Mouse (Mus musculus) hindbrain, embryonic 10.5 days (tissue): Measurements from ENCODE around the gene Gm20219. TPM values are rescaled to one million over a fixed set of nuclear protein-coding genes. Genes with fewer than 3 reads are reported as not detected.
A peak's percentile ranks its signal among the peaks of the same experiment; 100 is the strongest.

ENCODE experiments used
- DNase-seq: peaks from one replicate; pipeline ENCODE4 v3.0.0-alpha.2; 2017; ENCODE audit warnings: low spot score
- H3K27ac ChIP-seq: fragments of 300-500 bp; sonication (generic); 2 replicates; pipeline ENCODE4 v1.5.1; 2016; ENCODE audit warnings: mild to moderate bottlenecking, moderate library complexity
- H3K27me3 ChIP-seq: fragments of 300-500 bp; sonication (generic); 2 replicates; pipeline ENCODE4 v1.6.1; 2016; ENCODE audit warnings: mild to moderate bottlenecking; ENCODE audit not compliant: poor library complexity, insufficient read depth, severe bottlenecking
- H3K36me3 ChIP-seq: fragments of 300-500 bp; sonication (generic); 2 replicates; pipeline ENCODE4 v1.6.1; 2016; ENCODE audit warnings: mild to moderate bottlenecking, moderate library complexity
- H3K4me1 ChIP-seq: fragments of 300-500 bp; sonication (generic); replicated peaks from 2 replicates; pipeline ENCODE4 v1.6.1; 2016; ENCODE audit warnings: mild to moderate bottlenecking
- H3K4me3 ChIP-seq: fragments of 300-500 bp; sonication (generic); 2 replicates; pipeline ENCODE4 v1.5.1; 2016; ENCODE audit warnings: mild to moderate bottlenecking, moderate library complexity
- H3K9me3 ChIP-seq: fragments of 300-500 bp; sonication (generic); 2 replicates; pipeline ENCODE4 v1.6.1; 2016; ENCODE audit warnings: mild to moderate bottlenecking, moderate library complexity
- WGBS: fragments of 180-500 bp; shearing (Covaris S2); methylation state at CpG from one replicate; pipeline ENCODE4 v1.1.7; 2016; 5-methylcytosine and 5-hydroxymethylcytosine counted together
- polyA plus RNA-seq: library from polyadenylated mRNA; unstranded; fragments of >200 nt; fragmentation: Nextera tagmentation; extraction: Ambion mirVana; gene quantifications from 2 replicates; pipeline ENCODE4 v1.2.1, GENCODE M21; 2016

The Gm20219 gene
- 0.30 and 0.92 TPM in 2 replicates for polyA plus RNA-seq

DNA sequence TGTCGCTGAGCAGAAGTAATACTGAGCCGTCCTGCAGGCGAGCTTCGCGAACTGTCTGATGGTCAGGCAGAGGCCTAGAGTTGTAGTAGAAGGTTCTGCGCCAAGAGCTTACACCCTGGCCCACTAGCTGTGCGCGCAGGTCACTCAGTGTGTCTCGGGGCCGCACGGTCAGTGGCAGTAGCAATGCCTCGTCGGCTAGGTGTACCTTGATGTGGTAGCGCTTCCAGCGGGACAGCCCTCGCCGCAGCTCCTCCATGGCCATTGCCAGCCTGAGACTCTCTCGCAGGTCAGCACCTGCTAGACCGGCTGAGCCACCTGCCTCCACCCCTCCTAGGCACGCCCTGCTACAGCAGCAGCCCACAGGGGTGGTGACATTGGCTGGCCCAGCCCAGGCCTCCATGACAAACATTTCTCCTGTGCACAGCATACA, at the start of gene Gm20219:
Gene Gm20219 (minus strand): TSS at position 266 of the 430 bp plus-strand sequence.
- Histone ChIP-seq H3K36me3 (no peaks in the 10 kb centered on the region), H3K4me3 (no peak within 1 kb of the TSS), H3K27ac (no peak within 1 kb of the TSS), H3K27me3 (no peaks in the 10 kb centered on the region), H3K9me3 (no peaks in the 10 kb centered on the region), H3K4me1 (peaks cover 33% of the 10 kb centered on the region)
- 74% methylated on average over 20 of the region's 20 CpGs for WGBS
- no peak for DNase-seq

DNA sequence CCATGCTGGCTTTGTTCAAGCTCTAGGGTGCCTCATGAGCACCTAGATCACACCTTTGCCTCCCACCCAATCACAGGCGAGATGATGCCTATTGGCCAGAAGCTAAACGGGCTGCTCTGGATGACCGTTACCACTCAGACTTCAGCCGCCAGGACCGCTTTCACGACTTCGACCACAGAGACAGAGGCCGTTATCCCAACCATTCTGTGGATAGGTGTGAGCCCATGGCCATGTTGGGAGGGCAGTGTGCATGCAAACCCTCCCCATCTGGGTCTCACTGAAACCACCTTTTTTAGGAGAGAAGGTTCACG, 49.8 kb upstream of the Gm20219 start:
- H3K9me3 ChIP-seq = no peaks in the 10 kb centered on the region
- H3K27me3 ChIP-seq = no peaks in the 10 kb centered on the region
- WGBS = 91% methylated on average over 9 of the region's 9 CpGs
- peaks cover 90% of the 10 kb centered on the region for H3K36me3 ChIP-seq
- no peak overlapping the region for H3K4me3 ChIP-seq
- H3K4me1 ChIP-seq = peaks cover 12% of the 10 kb centered on the region
- no peak overlapping the region for H3K27ac ChIP-seq
- no peak for DNase-seq

DNA sequence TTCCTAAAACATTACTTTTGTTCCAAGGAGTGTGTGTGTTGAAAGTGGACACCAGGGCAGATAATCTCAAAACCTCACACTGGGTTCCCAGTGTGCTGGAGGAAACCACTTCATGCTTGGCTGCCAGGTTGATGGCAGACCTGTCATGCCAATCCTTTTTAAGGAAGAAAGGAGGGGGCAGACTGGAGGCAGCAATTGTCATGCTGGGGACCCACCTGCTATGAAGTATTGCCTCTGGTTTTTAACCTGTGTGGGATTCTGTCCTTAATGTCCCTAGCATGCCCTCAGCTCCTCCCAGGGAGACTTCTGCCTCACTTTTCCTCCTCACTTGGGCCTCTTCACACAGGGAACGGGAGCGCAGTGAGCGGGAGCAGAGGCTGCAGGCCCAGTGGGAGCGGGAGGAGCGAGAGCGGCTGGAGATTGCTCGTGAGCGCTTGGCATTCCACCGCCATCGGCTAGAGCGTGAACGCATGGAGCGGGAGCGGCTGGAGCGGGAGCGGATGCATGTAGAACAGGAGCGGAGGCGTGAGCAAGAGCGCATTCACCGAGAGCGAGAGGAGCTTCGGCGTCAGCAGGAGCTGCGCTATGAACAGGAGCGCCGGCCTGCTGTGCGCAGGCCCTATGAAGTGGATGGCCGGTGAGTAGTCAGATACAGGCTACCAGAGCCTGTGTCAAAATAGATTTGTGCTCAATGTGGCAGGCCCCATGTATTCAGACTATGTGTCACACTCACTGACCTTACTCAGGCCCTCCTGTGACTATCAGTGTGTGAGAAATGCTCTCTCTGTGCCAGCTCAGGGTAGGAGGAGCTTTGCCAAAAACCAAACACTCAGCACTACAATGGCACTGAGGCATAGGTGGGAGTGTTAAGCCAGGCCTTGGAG, 49.2 kb upstream of the Gm20219 start:
- H3K27me3 ChIP-seq = no peaks in the 10 kb centered on the region
- no peak overlapping the region for H3K27ac ChIP-seq
- 96% methylated on average over 28 of the region's 28 CpGs for WGBS
- no peak for DNase-seq
- no peak overlapping the region for H3K4me3 ChIP-seq
- H3K36me3 ChIP-seq = peaks cover 90% of the 10 kb centered on the region
- peaks cover 6% of the 10 kb centered on the region for H3K4me1 ChIP-seq
- H3K9me3 ChIP-seq = no peaks in the 10 kb centered on the region

DNA sequence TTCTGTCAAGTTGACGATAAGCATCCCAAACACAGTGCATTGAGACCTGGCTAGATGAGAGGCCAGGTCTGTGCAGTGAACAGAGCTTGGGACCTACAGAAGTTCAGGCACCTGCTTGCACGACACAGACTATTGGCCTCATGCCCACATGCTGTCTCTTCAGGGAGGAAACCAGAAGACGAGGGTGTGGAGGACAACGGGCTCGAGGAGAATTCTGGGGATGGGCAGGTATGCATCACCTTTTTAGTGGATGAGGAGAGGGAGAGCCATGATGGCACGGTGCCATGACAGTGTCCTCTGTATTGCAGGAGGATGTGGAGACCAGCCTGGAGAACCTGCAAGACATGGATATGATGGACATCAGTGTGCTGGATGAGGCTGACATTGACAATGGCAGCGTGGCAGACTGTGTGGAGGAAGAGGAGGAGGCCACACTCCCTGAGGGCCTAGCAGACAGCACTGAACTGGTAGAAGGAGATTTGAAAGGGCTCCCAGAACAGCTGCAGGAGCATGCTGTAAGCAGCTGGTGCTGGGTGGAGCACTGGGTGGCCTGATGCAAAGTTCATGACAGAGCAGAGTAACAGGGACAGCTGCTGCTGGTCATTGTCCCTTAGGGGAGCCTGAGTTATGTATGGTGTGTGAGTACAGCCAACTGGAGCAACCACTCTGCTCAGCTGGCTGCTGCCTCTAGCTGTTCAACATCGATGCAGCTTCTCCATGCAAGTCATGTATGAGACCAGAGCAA, 39.5 kb upstream of the Gm20219 start:
- H3K4me1 ChIP-seq = 0 out of 2 replicates have a peak, but pooled peaks cover 2% of the 10 kb centered on the region
- WGBS = 95% methylated on average over 8 of the region's 8 CpGs
- no peak overlapping the region for H3K27ac ChIP-seq
- no peak overlapping the region for H3K4me3 ChIP-seq
- no peaks in the 10 kb centered on the region for H3K9me3 ChIP-seq
- DNase-seq = no peak
- H3K36me3 ChIP-seq = peaks cover 96% of the 10 kb centered on the region
- no peaks in the 10 kb centered on the region for H3K27me3 ChIP-seq

DNA sequence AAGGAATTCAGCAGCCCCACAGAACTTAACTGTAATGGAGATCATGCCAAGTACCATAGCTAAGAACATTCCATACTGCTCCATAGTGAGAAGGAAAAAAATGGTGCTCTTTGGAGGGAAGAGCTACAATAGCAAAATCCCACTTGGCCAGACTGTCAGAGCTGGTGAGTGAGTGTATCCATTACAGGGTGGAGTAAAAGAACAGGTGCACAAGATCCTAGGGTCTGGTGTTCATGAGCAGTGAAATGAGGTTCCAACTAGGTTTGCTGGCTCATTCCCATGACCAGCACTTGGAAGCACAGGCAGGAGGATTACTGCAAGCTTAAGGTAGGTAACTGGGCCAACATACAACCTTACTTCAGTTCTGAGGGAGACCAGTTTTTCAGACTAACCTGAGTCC, 38.4 kb upstream of the Gm20219 start:
- Histone ChIP-seq H3K4me1 (peaks cover 8% of the 10 kb centered on the region), H3K27me3 (no peaks in the 10 kb centered on the region), H3K27ac (no peak overlapping the region), H3K9me3 (no peaks in the 10 kb centered on the region), H3K36me3 (peaks cover 100% of the 10 kb centered on the region), H3K4me3 (no peak overlapping the region)
- DNase-seq = no peak

DNA sequence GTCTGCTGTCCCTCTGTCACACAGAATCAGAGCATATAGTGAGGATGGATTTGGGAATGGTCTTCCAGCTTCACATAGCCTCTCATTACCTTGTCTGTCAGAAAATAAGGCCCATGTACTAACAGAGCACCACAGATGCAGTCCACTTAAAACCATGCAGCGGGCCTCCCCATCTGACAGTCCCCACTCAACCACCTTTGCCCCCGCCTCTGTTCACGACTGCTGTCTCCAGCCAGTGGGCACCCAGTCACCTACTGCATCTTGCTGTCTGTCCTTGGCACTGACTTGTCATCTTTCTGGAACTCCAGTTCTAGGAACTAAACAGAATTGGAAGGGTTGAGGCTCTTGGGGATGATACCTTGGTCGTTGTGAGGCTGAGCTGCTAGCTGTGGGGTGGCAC, 34.7 kb upstream of the Gm20219 start:
- H3K4me1 ChIP-seq = peaks cover 26% of the 10 kb centered on the region
- no peak for DNase-seq
- no peak overlapping the region for H3K27ac ChIP-seq
- H3K36me3 ChIP-seq = peaks cover 81% of the 10 kb centered on the region
- H3K27me3 ChIP-seq = no peaks in the 10 kb centered on the region
- H3K9me3 ChIP-seq = no peaks in the 10 kb centered on the region
- H3K4me3 ChIP-seq = no peak overlapping the region
- WGBS = 93% methylated on average over 4 of the region's 4 CpGs

DNA sequence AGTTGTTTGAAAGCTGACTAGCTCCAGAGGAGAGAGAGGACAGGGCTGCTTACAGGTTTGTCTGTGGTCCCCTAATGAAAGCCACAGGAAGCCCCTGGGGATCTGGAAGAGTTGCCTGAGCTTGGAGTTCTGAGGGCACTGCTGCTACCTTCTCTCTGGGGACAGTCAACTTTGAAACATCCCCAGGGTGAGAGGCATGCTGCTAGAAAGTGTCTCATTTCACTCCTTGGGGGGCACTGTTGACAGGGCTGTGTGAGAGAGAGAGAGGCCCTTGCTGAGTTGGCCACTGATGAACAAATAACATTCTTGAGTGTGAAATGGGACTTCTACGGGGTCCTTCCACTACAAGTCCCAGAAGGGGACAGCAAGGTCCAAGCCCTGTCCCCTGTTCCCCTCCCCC, 33.6 kb upstream of the Gm20219 start:
- no peak overlapping the region for H3K4me3 ChIP-seq
- peaks cover 37% of the 10 kb centered on the region for H3K4me1 ChIP-seq
- no peak for DNase-seq
- no peak overlapping the region for H3K27ac ChIP-seq
- whole genome bisulfite sequencing = 88% methylated on average over 1 of the region's 1 CpGs
- peaks cover 73% of the 10 kb centered on the region for H3K36me3 ChIP-seq
- no peaks in the 10 kb centered on the region for H3K27me3 ChIP-seq
- no peaks in the 10 kb centered on the region for H3K9me3 ChIP-seq

DNA sequence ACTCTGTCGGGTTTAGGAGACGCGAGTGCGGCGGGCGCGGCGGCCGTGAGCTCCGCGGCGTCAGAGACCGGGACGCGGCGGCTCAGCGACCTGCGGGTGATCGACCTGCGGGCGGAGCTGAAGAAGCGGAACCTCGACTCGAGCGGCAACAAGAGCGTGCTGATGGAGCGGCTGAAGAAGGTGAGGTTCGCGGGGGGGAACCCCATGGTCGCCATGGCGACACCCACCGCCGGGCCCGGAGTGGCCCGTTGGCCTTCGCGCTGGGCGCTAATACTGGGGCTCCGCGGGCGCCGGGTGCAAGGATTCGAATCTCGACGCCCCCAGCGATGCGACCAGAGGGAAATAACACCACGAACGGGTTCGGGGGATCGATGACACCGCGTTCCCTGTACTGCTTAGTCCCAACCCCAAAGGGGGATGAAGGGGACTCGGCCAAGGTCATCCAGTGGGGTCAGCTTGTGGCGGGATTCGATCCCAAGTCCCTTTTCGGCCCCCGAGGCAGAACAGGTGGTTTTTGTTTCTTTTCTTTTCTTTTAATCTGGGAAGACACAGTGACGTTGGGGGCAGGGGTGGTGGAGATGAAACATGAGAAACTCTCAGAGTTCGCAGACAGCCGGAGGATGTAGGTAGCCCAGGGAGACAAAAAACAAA, 31.1 kb upstream of the Gm20219 start:
- H3K4me1 ChIP-seq = peaks cover 53% of the 10 kb centered on the region

DNA sequence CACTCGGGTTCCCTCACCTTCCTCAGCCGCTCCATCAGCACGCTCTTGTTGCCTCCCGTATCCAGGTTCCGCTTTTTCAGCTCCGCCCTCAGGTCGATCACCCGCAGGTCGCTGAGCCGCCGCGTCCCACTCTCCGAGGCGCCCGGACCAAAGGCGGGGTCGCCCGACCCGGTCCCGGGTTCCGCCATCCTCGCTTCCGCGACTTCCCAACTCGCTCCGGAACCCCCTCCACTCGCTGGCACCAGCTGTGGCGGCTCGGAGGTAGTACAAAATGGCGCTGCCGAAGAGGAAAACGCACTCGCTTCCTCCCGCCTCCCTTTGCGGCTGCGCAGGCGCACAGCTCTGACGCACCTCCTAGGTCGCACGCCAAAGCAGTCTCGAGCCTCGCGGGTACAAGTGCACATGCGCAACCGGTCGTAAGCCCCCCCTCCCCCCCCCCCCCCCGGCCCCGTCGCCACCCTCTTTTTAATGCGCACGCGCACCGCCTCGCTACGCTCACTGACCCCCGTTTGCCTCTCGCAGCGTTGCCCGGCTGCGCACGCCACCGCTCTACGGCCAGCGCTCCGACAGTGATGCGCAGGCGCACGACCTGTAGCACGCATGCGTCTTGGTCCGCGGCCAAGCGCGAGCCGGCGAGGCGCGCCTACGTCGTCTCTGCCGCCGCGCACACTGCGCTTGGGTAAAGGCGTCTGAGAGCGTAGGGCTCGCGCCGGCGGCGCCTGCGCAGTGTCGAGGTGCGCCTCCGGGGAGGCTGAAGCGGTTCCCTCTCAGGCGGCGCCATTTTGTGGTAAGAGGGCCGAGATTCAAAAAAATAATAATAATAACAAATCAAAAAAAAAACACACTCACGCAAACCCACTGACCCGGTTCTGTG, 30.3 kb upstream of the Gm20219 start, which contains the start of the genes Safb2 and Safb:
Gene Safb2 (minus strand): TSS at position 329 of the 874 bp plus-strand sequence.
Gene Safb (plus strand): TSS at position 569 of the 874 bp plus-strand sequence.
- Histone ChIP-seq H3K36me3 (peaks cover 73% of the 10 kb centered on the region), H3K4me1 (peaks cover 51% of the 10 kb centered on the region)

More for the DNA sequence above, 31.1 kb upstream of the Gm20219 start:
- WGBS = under 1% methylated on average over 61 of the region's 61 CpGs
- Histone ChIP-seq H3K4me3 (peak overlapping the region; percentile 91), H3K27ac (peak overlapping the region; percentile 97), H3K27me3 (no peaks in the 10 kb centered on the region), H3K9me3 (no peaks in the 10 kb centered on the region), H3K36me3 (peaks cover 73% of the 10 kb centered on the region)
- no peak for DNase-seq

DNA sequence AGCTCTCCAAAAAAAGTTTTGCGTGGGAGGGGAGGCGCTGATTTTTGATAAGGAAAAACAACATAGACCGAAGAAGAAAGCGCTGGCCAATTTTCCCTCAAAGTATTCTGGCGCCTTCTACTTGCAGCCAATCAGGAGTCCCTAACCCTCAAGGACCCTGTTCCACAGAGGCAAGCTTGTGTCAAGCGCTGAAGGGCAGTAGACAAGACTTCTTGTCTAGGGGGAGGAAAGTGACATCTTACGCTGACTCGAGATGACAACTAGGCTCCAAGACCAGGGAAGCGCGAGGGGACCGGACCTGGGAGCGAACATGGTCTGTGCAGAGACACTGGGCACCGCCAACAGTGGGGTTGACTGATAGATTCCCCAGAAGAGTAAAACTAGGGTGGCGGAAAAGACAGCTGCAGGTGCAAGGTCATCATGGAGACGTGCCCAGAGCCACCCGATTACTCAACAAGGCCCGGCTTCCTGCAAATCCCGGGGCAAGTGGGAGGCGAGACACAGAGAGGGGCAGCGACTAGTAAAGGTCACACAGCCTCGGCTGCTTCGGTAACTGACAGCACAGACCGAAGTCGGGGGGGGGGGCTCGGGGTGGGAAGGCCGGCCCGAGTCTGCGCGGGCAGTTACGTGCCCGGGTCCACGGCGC, 29.5 kb upstream of the Gm20219 start:
- DNase-seq = no peak

More for the DNA sequence above, 30.3 kb upstream of the Gm20219 start, which contains the start of the genes Safb2 and Safb:
- H3K27me3 ChIP-seq = no peaks in the 10 kb centered on the region
- DNase-seq = peak; percentile 100
- WGBS = under 1% methylated on average over 101 of the region's 101 CpGs
- H3K27ac ChIP-seq = peak within 1 kb of the TSS; percentile 97
- H3K4me3 ChIP-seq = peak within 1 kb of the TSS; percentile 91
- H3K9me3 ChIP-seq = no peaks in the 10 kb centered on the region

DNA sequence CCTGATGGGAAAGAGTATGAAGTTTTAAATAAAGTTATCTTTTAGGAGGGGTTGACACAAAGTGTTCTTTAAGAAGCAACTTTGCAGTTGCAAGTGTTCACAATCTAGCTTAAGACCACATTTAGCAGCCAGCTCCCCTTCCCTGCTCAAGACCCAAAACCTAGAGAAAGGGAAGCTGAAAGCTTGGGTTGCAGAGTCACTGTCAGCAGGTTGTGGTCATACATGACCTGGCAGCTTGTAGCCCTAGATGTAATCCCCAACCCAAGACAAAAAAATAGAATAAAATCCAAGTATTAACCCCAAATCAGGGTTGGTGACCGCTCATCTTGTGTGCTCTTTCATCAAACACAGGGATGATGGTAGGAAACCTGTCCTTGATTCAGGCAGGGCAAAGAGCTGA, 28.9 kb upstream of the Gm20219 start:
- peaks cover 73% of the 10 kb centered on the region for H3K36me3 ChIP-seq
- peak overlapping the region; percentile 91 for H3K4me3 ChIP-seq
- 80% methylated on average over 1 of the region's 1 CpGs for WGBS
- no peaks in the 10 kb centered on the region for H3K27me3 ChIP-seq
- H3K27ac ChIP-seq = peak overlapping the region; percentile 97
- no peak for DNase-seq
- H3K4me1 ChIP-seq = peaks cover 50% of the 10 kb centered on the region
- H3K9me3 ChIP-seq = no peaks in the 10 kb centered on the region

More for the DNA sequence above, 29.5 kb upstream of the Gm20219 start:
- WGBS = 5% methylated on average over 33 of the region's 33 CpGs
- Histone ChIP-seq H3K4me3 (peak overlapping the region; percentile 91), H3K4me1 (peaks cover 51% of the 10 kb centered on the region), H3K27ac (peak overlapping the region; percentile 97), H3K36me3 (peaks cover 73% of the 10 kb centered on the region), H3K9me3 (no peaks in the 10 kb centered on the region), H3K27me3 (no peaks in the 10 kb centered on the region)
